ENCODE assay signal across 8 mouse cellular contexts in the genomic region with DNA sequence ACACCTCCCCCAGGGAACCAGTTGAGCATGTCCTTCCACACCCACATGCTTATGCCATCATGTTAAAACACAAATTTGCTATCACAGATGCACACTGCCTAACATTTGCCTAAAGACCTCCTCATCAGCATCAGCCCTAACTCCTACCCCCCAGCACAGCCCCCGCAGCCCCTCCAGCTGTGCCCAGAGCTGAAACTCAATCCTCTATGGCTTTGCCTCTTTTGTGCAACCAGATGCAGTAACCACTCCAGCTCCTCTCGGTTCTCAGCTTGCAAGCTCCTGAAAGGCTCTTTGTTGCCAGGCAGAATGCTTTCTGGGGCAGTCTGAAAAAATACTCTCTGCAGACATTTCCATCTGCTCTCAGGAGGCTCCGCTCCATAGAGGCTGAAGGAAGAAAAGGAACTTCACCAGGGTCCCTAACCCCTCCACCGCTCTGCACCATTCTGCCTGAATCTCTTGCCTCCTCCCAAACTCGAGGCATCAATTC.
A peak's percentile ranks its signal among the peaks of the same experiment; 100 is the strongest.
DNase-seq lines count a peak whose midpoint lies in the region; ATAC-seq lines count a peak whose summit lies in the region.

No protein-coding gene starts in this region.

- 13% methylated on average over 5 of the region's 5 CpGs for WGBS in embryonic facial prominence, embryonic 15.5 days
- WGBS in midbrain, embryonic 13.5 days: 4% methylated on average over 5 of the region's 5 CpGs
- WGBS in heart, embryonic 12.5 days: 53% methylated on average over 5 of the region's 5 CpGs

- no peak overlapping the region for H3K4me2 ChIP-seq in embryonic facial prominence, embryonic 15.5 days (replicated peaks)
- H3K4me2 ChIP-seq in midbrain, embryonic 13.5 days (replicated peaks): peak overlapping the region; percentile 12; the same call in 1 of the 2 replicates
- H3K4me2 ChIP-seq in heart, embryonic 12.5 days: no peak overlapping the region

- H3K27me3 ChIP-seq in embryonic facial prominence, embryonic 15.5 days: no peaks in the 10 kb centered on the region
- H3K27me3 ChIP-seq in midbrain, embryonic 13.5 days: no peaks in the 10 kb centered on the region
- peaks cover 39% of the 10 kb centered on the region for H3K27me3 ChIP-seq in heart, embryonic 12.5 days (replicated peaks)

- H3K9me3 ChIP-seq in embryonic facial prominence, embryonic 15.5 days (replicated peaks): no peaks in the 10 kb centered on the region
- no peaks in the 10 kb centered on the region for H3K9me3 ChIP-seq in midbrain, embryonic 13.5 days
- no peaks in the 10 kb centered on the region for H3K9me3 ChIP-seq in heart, embryonic 12.5 days (replicated peaks)

- H3K36me3 ChIP-seq in embryonic facial prominence, embryonic 15.5 days: no peaks in the 10 kb centered on the region
- H3K36me3 ChIP-seq in midbrain, embryonic 13.5 days: no peaks in the 10 kb centered on the region
- H3K36me3 ChIP-seq in heart, embryonic 12.5 days: no peaks in the 10 kb centered on the region

- H3K4me3 ChIP-seq in embryonic facial prominence, embryonic 15.5 days (replicated peaks): no peak overlapping the region
- H3K4me3 ChIP-seq in midbrain, embryonic 13.5 days (replicated peaks): no peak overlapping the region
- no peak overlapping the region for H3K4me3 ChIP-seq in heart, embryonic 12.5 days

- H3K27ac ChIP-seq in embryonic facial prominence, embryonic 15.5 days (replicated peaks): peak overlapping the region; percentile 44; the same call in 1 of the 2 replicates
- peak overlapping the region; percentile 83 for H3K27ac ChIP-seq in midbrain, embryonic 13.5 days
- H3K27ac ChIP-seq in heart, embryonic 12.5 days (ENCODE audit: poor library complexity, severe bottlenecking): no peak overlapping the region

- no peak overlapping the region for H3K9ac ChIP-seq in embryonic facial prominence, embryonic 15.5 days
- peak overlapping the region; percentile 34 for H3K9ac ChIP-seq in midbrain, embryonic 13.5 days (replicated peaks)
- no peak overlapping the region for H3K9ac ChIP-seq in heart, embryonic 12.5 days

- peaks cover 18% of the 10 kb centered on the region for H3K4me1 ChIP-seq in embryonic facial prominence, embryonic 15.5 days
- peaks cover 81% of the 10 kb centered on the region for H3K4me1 ChIP-seq in midbrain, embryonic 13.5 days (replicated peaks)
- no peaks in the 10 kb centered on the region for H3K4me1 ChIP-seq in heart, embryonic 12.5 days (replicated peaks)

- ATAC-seq in embryonic facial prominence, embryonic 15.5 days (ENCODE audit: insufficient number of reproducible peaks, low FRiP score, low TSS enrichment, low read depth): peak; percentile 77
- peak; percentile 83 for ATAC-seq in midbrain, embryonic 13.5 days
- ATAC-seq in heart, embryonic 12.5 days (ENCODE audit: insufficient number of reproducible peaks, low FRiP score): no peak

- DNase-seq in embryo, embryonic 10.5 days (ENCODE audit: low spot score): peak; percentile 68
- DNase-seq in layer of hippocampus, adult 18-20 months (ENCODE audit: low spot score in 2 of 2): peak; percentile 66 to 75
- DNase-seq in urinary bladder, postnatal 14 days (ENCODE audit: low spot score): no peak
- DNase-seq in adrenal gland, adult 18-20 months (ENCODE audit: low spot score in 2 of 2): no peak
- no peak for DNase-seq in liver

Comparison
In these comparisons a context has a peak if more than half of its experiments do, and no peak if none do; other contexts are left out.
1. DNase-seq: peak in embryo, embryonic 10.5 days (single experiment) and layer of hippocampus, adult 18-20 months (2 of 2); none in urinary bladder, postnatal 14 days (single experiment), adrenal gland, adult 18-20 months (0 of 2) and liver (single experiment).